Comparison of ENCODE assay signal across 15 mouse cellular contexts in the genomic region with DNA sequence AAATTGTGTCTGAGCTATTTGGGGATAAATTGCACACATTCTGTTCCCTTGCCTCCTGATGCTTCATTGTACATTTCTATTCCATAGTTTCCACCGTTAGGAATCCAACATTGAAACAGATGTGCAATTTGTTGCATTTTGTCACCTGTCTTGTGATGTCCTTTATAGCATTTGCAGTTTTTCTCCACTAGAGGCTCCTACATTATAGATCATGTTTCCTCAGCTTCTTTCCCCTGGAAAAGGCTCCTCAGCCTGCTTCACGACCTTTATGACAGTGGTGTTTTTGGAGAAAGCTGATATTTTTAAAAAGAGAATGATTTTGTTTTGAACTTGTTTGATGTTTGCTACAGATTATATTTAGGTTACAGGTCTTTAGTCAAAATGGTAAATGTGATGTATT. TPM values are rescaled to one million over a fixed set of nuclear protein-coding genes. Genes with fewer than 3 reads are reported as not detected.
DNase-seq lines count a peak whose midpoint lies in the region; ATAC-seq and TF ChIP-seq lines count a peak whose summit lies in the region.
"Had no signal": no experiment of that assay in that cellular context is flagged by ENCODE, and none has a peak within 500 bp of the region (broad histone marks: within the 10 kb centered on the region; RNA-seq: fewer than 3 reads in every experiment).

No protein-coding gene starts in this region.

- in situ Hi-C loops in Patski (cut with MboI; ENCODE audit: low pct_unique_long_range_greater_than_20kb), result no loop called here

- TF ChIP-seq POLR2A in heart, adult 2 months (IDR thresholded peaks at IDR 0.05; ENCODE audit: insufficient read depth, low read depth, low read length), result no peak

- ATAC-seq in liver, postnatal 0 days, result no peak
- ATAC-seq in Patski, result no peak

- DNase-seq in heart, adult 2 months, result no peak
- DNase-seq in heart, postnatal 36 days, result no peak
- DNase-seq in liver, postnatal 0 days, result no peak
- DNase-seq in liver (no peak), Patski (ENCODE audit: low read depth, low spot score) (no peak)
- peak; percentile 34 for DNase-seq in retina, postnatal 1 day
- DNase-seq in urinary bladder, postnatal 25 days (ENCODE audit: low spot score), result no peak
- DNase-seq: gastrocnemius, postnatal 36 days; lung, postnatal 4 days had no signal

- no peaks in the 10 kb centered on the region for H3K36me3 ChIP-seq in heart, adult 2 months (ENCODE audit: control insufficient read depth, insufficient read depth, low read length)
- H3K36me3 ChIP-seq in liver, postnatal 0 days (replicated peaks; ENCODE audit: insufficient read depth, low read length), result no peaks in the 10 kb centered on the region
- H3K36me3 ChIP-seq: G1E; limb, embryonic 13.5 days; stomach, embryonic 15.5 days had no signal

- intact Hi-C loops in heart, adult 2 months (cut with DNase I), result no loop called here
- intact Hi-C loops in heart, postnatal 36 days (cut with DNase I), result loop anchor here (1.0 kb wide), 1 partner anchor 367 kb away; no protein-coding TSS in a partner anchor

- no peaks in the 10 kb centered on the region for H3K9me3 ChIP-seq in liver, postnatal 0 days (ENCODE audit: low read length)
- H3K9me3 ChIP-seq: G1E; limb, embryonic 13.5 days; stomach, embryonic 15.5 days had no signal

- no peak overlapping the region for H3K9ac ChIP-seq in heart, adult 2 months (ENCODE audit: low read depth, low read length)
- no peak overlapping the region for H3K9ac ChIP-seq in liver, postnatal 0 days (replicated peaks)
- H3K9ac ChIP-seq: limb, embryonic 13.5 days; stomach, embryonic 15.5 days had no signal

- no peaks in the 10 kb centered on the region for H3K79me2 ChIP-seq in heart, adult 2 months (replicated peaks; ENCODE audit: control insufficient read depth, insufficient read depth, low read length)

- no peak overlapping the region for H3K27ac ChIP-seq in heart, adult 2 months
- no peak overlapping the region for H3K27ac ChIP-seq in liver, postnatal 0 days (ENCODE audit: low read depth)
- H3K27ac ChIP-seq: limb, embryonic 13.5 days; stomach, embryonic 15.5 days had no signal

- POLR2A ChIA-PET in Patski (lab: Charles Lee), result no interaction called here

- no peak for TF ChIP-seq EP300 in heart, adult 2 months (IDR thresholded peaks at IDR 0.05; ENCODE audit: insufficient read depth, low read depth, low read length)
- TF ChIP-seq EP300 in liver, postnatal 0 days (IDR thresholded peaks at IDR 0.05; ENCODE audit: low read depth), result no peak

- no peak overlapping the region for H3K4me3 ChIP-seq in heart, adult 2 months
- no peak overlapping the region for H3K4me3 ChIP-seq in liver, postnatal 0 days (ENCODE audit: low read depth, low read length)
- H3K4me3 ChIP-seq: limb, embryonic 13.5 days; stomach, embryonic 15.5 days had no signal

- no peaks in the 10 kb centered on the region for H3K27me3 ChIP-seq in heart, adult 2 months (ENCODE audit: control insufficient read depth, insufficient read depth, low read length)
- no peaks in the 10 kb centered on the region for H3K27me3 ChIP-seq in liver, postnatal 0 days (ENCODE audit: insufficient read depth, low read length)
- no peaks in the 10 kb centered on the region for H3K27me3 ChIP-seq in Patski
- H3K27me3 ChIP-seq: limb, embryonic 13.5 days; stomach, embryonic 15.5 days had no signal

- CTCF ChIA-PET in Patski (lab: Charles Lee), result interaction anchor here (1.3 to 2.6 kb wide), 5 partner anchors 11 to 395 kb away, joined by 3 to 10 read pairs (median 4); no protein-coding TSS in a partner anchor

- TF ChIP-seq CTCF in heart, adult 2 months (IDR thresholded peaks at IDR 0.05), result peak; percentile 75
- peak; percentile 55 for TF ChIP-seq CTCF in liver, postnatal 0 days (IDR thresholded peaks at IDR 0.05; ENCODE audit: low read depth)
- peak; percentile 48 for TF ChIP-seq CTCF in Patski (IDR thresholded peaks at IDR 0.05)

- H3K4me1 ChIP-seq in heart, adult 2 months (ENCODE audit: control insufficient read depth, insufficient read depth, low read length), result no peaks in the 10 kb centered on the region
- H3K4me1 ChIP-seq in liver, postnatal 0 days (ENCODE audit: insufficient read depth), result no peaks in the 10 kb centered on the region
- H3K4me1 ChIP-seq: limb, embryonic 13.5 days; stomach, embryonic 15.5 days had no signal

- WGBS in heart, adult 2 months, result 7% methylated on average over 2 of the region's 2 CpGs
- WGBS in liver, postnatal 0 days (ENCODE audit: insufficient replicate concordance), result 21% methylated on average over 2 of the region's 2 CpGs

- no peak overlapping the region for H3K4me2 ChIP-seq in liver, postnatal 0 days (ENCODE audit: low read depth, low read length)
- H3K4me2 ChIP-seq: limb, embryonic 13.5 days; stomach, embryonic 15.5 days had no signal

RNA-seq across cellular contexts. Expression of a gene that starts 18.7 kb away (rescaled TPM):
- not detected for total RNA-seq in heart, adult 2 months (2021)
- polyA plus RNA-seq in heart, adult 2 months (2012; rRNA removed), result not detected in 2 replicates
- not detected for total RNA-seq in heart, postnatal 36 days (2021)
- polyA plus RNA-seq in liver, postnatal 0 days (2015; fragmentation: Nextera tagmentation; extraction: Ambion mirVana), result not detected in 2 replicates
- polyA plus RNA-seq in Patski (2021), result not detected
- total RNA-seq: adrenal gland, adult 18-20 months; gastrocnemius, postnatal 36 days had no signal
- polyA plus RNA-seq: G1E; heart, embryonic 16.5 days; kidney, embryonic 14.5 days; limb, embryonic 13.5 days; stomach, embryonic 15.5 days had no signal

RNA-seq across cellular contexts. Expression of a gene that starts 25.1 kb away (rescaled TPM):
- total RNA-seq in heart, adult 2 months (2021), result 100 to 1,000 TPM in 1 of 2 experiments, 10 to 100 TPM in 1; 86.0 to 102 TPM
- 38.6 and 68.0 TPM in 2 replicates for polyA plus RNA-seq in heart, adult 2 months (2012; rRNA removed)
- total RNA-seq in heart, postnatal 36 days (2021), result 10 to 100 TPM; 89.7 to 93.4 TPM
- polyA plus RNA-seq in liver, postnatal 0 days (2015; fragmentation: Nextera tagmentation; extraction: Ambion mirVana), result 30.3 and 31.3 TPM in 2 replicates
- polyA plus RNA-seq in Patski (2021), result 63.1 TPM

RNA-seq across cellular contexts. Expression of a gene that starts 33.8 kb away (rescaled TPM):
- total RNA-seq in heart, adult 2 months (2021), result not detected
- 0.31 TPM in 1 of 2 replicates, not detected in the other for polyA plus RNA-seq in heart, adult 2 months (2012; rRNA removed)
- not detected for total RNA-seq in heart, postnatal 36 days (2021)
- polyA plus RNA-seq in liver, postnatal 0 days (2015; fragmentation: Nextera tagmentation; extraction: Ambion mirVana), result not detected in 2 replicates
- 16.2 TPM for polyA plus RNA-seq in Patski (2021)
- total RNA-seq: adrenal gland, adult 18-20 months; gastrocnemius, postnatal 36 days had no signal
- polyA plus RNA-seq: G1E; heart, embryonic 16.5 days; kidney, embryonic 14.5 days; stomach, embryonic 15.5 days had no signal

RNA-seq across cellular contexts. Expression of a gene that starts 43.6 kb away (rescaled TPM):
- not detected for total RNA-seq in heart, adult 2 months (2021)
- not detected in 2 replicates for polyA plus RNA-seq in heart, adult 2 months (2012; rRNA removed)
- not detected for total RNA-seq in heart, postnatal 36 days (2021)
- not detected in 2 replicates for polyA plus RNA-seq in liver, postnatal 0 days (2015; fragmentation: Nextera tagmentation; extraction: Ambion mirVana)
- polyA plus RNA-seq in Patski (2021), result 15.1 TPM
- total RNA-seq: adrenal gland, adult 18-20 months; gastrocnemius, postnatal 36 days had no signal
- polyA plus RNA-seq: G1E; heart, embryonic 16.5 days; stomach, embryonic 15.5 days had no signal

RNA-seq across cellular contexts. Expression of a gene that starts 58.1 kb away (rescaled TPM):
- not detected for total RNA-seq in heart, adult 2 months (2021)
- polyA plus RNA-seq in heart, adult 2 months (2012; rRNA removed), result not detected in 2 replicates
- total RNA-seq in heart, postnatal 36 days (2021), result not detected
- not detected in 2 replicates for polyA plus RNA-seq in liver, postnatal 0 days (2015; fragmentation: Nextera tagmentation; extraction: Ambion mirVana)
- polyA plus RNA-seq in Patski (2021), result not detected
- total RNA-seq: adrenal gland, adult 18-20 months; gastrocnemius, postnatal 36 days had no signal
- polyA plus RNA-seq: G1E; heart, embryonic 16.5 days; kidney, embryonic 14.5 days; stomach, embryonic 15.5 days had no signal

Comparison
In these comparisons a context has a peak if more than half of its experiments do, and no peak if none do; other contexts are left out.
1. RNA of a gene that starts 33.8 kb away (polyA plus RNA-seq): 16.2 TPM in Patski (single experiment); 0.31 TPM in heart, adult 2 months and not detected in liver, postnatal 0 days; every median in the first group is over 10 times any median in the second.
2. Peak in every context shown above with its lines, with median percentiles within 50 percentile points of each other: CTCF ChIP-seq.